Mouse (Mus musculus) neutrophil, adult 5-6 weeks (primary cell): Measurements from ENCODE around the gene Otud5. TPM values are rescaled to one million over a fixed set of nuclear protein-coding genes. Genes with fewer than 3 reads are reported as not detected.
"Not testable (repeated sequence)": the region's sequence is repeated elsewhere in the genome, so short reads cannot be mapped to it uniquely, and the experiment has no call there.

ENCODE experiments used
- ATAC-seq: fragments of 151-379, 151-347 bp; 2 replicates; pipeline ENCODE4 v1.8.0; 2017; ENCODE audit warnings: mild to moderate bottlenecking, moderate TSS enrichment; ENCODE audit not compliant: insufficient number of reproducible peaks, poor library complexity, low FRiP score, severe bottlenecking; ENCODE audit errors: extremely low read depth
- total RNA-seq: library from RNA; stranded (forward); fragments of 200-1000 nt; gene quantifications from 2 replicates; pipeline ENCODE4 v1.2.3, GENCODE M21; 2017

Otud5 gene
- total RNA-seq, 1 experiment from 2014 or later, result 200 TPM

GRCm38 (mm10) chrX:7869826-7870225, 28.7 kb downstream of the Otud5 start:
- ATAC-seq, result no peak

DNA sequence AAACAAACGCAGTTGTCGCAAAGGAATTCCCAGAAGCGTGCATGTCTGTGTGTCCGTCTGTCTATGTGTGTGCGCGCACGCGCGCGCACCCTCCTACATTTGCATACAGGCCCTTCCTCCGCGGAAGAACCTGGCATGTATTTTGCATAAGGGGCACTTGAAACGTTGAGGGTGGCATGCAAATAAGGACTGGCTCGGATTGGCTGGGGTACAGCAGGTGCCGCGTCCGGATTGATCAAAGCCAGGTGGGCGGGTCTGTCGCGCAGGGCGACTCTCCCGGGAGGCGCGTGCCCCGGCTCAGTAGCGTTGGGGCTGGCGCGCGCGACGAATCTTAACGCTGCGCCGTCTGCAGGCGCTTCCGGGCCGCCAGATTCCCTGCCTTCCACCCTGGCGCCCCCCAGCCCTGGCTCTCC, 36.8 kb downstream of the Otud5 start, which contains the start of gene Pim2:
TSS of gene Pim2 (plus strand) at position 256 of the 413 bp plus-strand sequence.
- peak; percentile 91 for ATAC-seq

DNA sequence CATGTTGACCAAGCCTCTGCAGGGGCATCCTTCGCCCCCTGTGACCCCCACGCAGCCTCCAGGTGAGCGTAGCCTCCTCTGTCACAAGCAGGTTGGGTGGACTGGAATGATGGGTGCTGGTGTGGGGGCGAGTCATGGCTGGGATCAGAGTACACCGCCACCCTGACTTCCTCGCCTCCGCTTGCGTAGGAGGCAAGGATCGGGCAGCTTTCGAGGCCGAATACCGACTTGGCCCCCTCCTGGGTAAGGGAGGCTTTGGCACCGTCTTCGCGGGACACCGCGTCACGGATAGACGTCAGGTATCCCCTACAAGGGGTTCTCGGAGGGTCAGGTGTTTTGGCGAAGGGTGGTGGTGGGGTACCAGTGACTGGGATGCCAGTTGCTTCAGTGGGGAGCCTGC, 37.3 kb downstream of the Otud5 start:
- ATAC-seq, result no peak

- peak; percentile 63 for ATAC-seq
Observed at GRCm38 (mm10) chrX:7879819-7880218, 38.7 kb downstream of the Otud5 start.

GRCm38 (mm10) chrX:7883841-7884567, 42.8 kb downstream of the Otud5 start, which contains the start of gene Slc35a2:
TSS of gene Slc35a2 (plus strand) at chrX:7884028.
- peak; percentile 83 for ATAC-seq

- ATAC-seq, result peak; percentile 28; the same call in 1 of the 2 replicates
Observed at GRCm38 (mm10) chrX:7898211-7898610, 57.0 kb downstream of the Otud5 start.

GRCm38 (mm10) chrX:7898880-7899874, 58.0 kb downstream of the Otud5 start, which contains the start of the genes Pqbp1 and Timm17b:
TSS of gene Pqbp1 (minus strand) at chrX:7899269.
TSS of gene Timm17b (plus strand) at chrX:7899357.
- ATAC-seq, result peak; percentile 93

GRCm38 (mm10) chrX:7904441-7904840, 63.3 kb downstream of the Otud5 start:
- ATAC-seq, result no peak

GRCm38 (mm10) chrX:7907735-7908134, 66.6 kb downstream of the Otud5 start, which contains the start of gene Gm10491:
TSS of gene Gm10491 (minus strand) at chrX:7907835.
- ATAC-seq, result no peak

DNA sequence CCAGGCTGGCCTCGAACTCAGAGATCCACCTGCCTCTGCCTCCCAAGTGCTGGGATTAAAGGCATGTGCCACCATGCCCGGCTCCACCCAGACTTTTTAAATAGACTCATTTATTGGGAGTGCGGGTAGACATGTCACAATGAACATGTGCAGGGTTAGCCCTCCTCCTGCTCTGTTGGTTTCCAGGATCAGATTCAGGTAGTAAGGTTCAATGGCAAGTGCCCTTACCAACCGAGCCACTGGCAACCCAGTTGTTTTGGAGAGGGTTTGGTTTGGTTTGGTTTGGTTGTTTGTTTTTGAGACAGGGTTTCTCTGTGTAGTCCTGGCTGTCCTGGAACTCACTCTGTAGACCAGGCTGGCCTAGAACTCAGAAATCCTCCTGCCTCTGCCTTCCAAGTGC, 68.1 kb downstream of the Otud5 start, which contains the start of gene Gm10490:
TSS of gene Gm10490 (plus strand) at position 301 of the 400 bp plus-strand sequence.
- ATAC-seq, result not testable (repeated sequence)

DNA sequence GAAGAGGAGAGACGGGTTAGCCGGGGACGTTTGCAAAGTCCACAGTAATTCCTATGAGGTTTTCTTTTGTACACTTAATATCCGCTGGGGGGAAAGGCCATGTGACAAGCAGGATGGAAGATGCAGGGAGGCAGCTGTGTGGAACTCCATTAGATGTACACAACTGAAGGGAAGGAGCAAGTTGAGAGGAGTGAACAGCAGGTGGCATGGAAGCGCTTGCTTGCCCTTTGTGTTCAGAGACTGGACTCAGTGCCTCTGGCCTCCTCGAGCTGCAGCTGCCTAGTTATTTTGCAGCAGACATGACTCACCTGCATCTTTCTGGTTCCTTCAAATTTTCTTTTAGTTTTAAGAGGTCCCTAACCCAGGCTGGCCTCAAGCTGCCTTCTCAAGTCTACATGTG, 69.3 kb downstream of the Otud5 start:
- ATAC-seq, result no peak

DNA sequence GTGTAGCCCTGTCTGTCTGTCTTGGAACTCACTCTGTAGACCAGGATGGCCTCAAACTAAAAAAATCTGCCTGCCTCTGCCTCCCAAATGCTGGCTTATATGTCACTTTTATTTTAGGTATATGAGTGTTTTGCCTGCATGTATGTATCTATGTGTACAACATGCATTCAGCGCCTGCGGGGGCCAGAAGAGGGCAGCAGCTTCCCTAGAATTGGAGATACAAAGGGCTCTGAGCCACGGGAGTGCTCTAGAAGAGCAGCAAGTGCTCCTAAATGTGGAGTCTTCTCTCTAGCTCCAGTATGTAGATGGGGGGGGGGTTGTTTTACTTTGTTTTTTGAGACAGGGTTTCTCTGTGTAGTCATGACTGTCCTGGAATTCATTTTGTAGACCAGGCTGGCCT, 74.5 kb downstream of the Otud5 start:
- peak; percentile 51; the same call in 1 of the 2 replicates for ATAC-seq

DNA sequence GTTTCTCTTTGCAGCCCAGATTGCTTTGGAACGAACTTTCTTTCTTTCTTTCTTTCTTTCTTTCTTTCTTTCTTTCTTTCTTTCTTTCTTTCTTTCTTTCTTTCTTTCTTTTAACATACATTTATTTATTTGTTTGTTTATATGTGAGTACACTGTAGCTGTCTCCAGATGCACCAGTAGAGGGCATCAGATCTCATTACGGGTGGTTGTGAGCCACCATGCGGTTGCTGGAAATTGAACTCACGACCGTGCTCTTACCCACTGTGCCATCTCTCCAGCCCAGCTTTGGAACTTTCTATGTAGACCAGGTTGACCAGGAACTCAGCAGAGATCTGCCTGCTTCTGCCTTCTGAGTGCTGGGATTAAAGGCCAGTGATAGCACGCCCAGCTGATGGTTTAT, 76.8 kb downstream of the Otud5 start:
- ATAC-seq, result not testable (repeated sequence)

DNA sequence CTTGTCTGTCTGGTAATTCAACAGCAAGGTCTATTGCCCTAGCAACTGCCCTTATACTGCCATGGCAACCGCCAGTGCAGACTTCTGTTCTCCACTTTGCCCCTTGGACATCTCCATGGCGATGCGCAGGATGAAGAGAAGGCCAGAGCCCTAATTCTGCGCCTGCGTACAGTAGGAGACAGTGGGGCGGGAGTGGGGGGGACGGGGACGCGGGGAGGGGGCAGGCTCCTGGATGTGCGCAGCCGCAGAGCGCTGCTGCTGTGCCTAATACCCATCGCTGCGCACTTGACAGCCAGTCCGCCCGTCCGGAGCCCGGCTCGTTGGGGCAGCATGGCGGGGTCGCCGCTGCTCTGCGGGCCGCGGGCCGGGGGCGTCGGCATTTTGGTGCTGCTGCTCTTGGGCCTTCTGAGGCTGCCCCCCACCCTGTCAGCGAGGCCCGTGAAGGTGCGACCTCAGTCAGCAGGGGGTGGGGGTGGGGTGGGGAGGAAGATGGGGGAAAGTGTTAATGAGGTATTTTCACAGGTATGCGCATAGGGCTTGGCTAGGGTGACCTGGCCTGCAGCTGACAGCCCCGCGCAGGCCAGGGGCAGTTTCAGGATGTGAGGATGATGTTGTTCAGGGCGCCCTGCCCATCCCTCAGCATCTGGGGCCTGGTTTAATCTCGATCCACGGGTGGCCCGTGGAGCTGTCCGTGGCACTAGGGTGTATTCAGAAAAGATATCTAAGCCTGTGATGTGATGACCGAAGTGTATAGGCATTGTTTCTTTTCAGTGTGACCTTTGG, 78.6 kb downstream of the Otud5 start, which contains the start of gene Pcsk1n:
TSS of gene Pcsk1n (plus strand) at position 222 of the 783 bp plus-strand sequence.
- ATAC-seq, result no peak

DNA sequence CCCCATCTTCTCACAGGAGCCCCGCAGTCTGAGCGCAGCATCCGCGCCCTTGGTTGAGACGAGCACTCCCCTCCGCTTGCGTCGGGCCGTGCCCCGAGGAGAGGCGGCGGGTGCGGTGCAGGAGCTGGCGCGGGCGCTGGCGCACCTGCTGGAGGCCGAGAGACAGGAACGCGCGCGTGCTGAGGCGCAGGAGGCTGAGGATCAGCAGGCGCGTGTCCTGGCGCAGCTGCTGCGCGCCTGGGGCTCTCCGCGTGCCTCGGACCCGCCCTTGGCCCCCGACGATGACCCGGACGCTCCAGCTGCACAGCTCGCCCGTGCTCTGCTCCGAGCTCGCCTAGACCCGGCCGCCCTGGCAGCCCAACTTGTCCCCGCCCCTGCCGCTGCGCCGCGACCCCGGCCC, 80.9 kb downstream of the Otud5 start:
- no peak for ATAC-seq
